Mouse (Mus musculus): Measurements from ENCODE around the gene Susd1. TPM values are rescaled to one million over a fixed set of nuclear protein-coding genes. Genes with fewer than 3 reads are reported as not detected.

The Susd1 gene
- polyA plus RNA-seq, 1 experiment: 21.3 TPM

GRCm38 (mm10) chr4:59444994-59445393 lies 6.6 kb upstream of the Susd1 start:
- peaks cover 16% of the 10 kb centered on the region for H3K4me1 ChIP-seq (ENCODE audit: control insufficient read depth, insufficient read depth, low read length)
- peak overlapping the region; percentile 90 for H3K27ac ChIP-seq (ENCODE audit: control insufficient read depth, insufficient read depth, low read depth, low read length, poor library complexity)
- WGBS: 26% methylated on average over 3 of the region's 3 CpGs
- H3K4me3 ChIP-seq (replicated peaks; ENCODE audit: control insufficient read depth, low read depth, low read length): no peak overlapping the region
- TF ChIP-seq CTCF (IDR thresholded peaks at IDR 0.05; ENCODE audit: control insufficient read depth, insufficient read depth, low read length) (no peak), POLR2A (IDR thresholded peaks at IDR 0.05; ENCODE audit: borderline replicate concordance, control insufficient read depth, low read depth, low read length) (no peak)

DNA sequence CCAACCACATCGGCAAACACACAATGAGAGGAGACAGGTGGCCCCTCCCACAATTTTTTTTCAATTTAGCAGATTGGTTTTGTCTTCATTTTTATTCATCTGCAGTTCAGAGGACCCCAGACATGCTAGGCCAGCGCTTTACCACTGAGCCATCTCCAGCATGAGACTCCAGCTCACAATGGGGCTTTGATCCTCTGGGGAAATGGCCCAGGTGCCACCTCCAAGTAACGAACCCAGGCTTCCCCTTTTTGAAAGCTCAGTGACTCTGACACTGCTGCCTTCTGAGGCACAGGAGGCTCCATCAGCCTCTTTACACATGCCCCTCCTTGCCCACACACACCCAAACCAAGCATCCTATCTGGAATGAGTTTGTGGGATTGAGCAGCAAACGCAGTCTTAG lies 5.7 kb upstream of the Susd1 start:
- no peak for TF ChIP-seq POLR2A (IDR thresholded peaks at IDR 0.05; ENCODE audit: borderline replicate concordance, control insufficient read depth, low read depth, low read length)
- TF ChIP-seq CTCF (IDR thresholded peaks at IDR 0.05; ENCODE audit: control insufficient read depth, insufficient read depth, low read length): no peak
- H3K27ac ChIP-seq (ENCODE audit: control insufficient read depth, insufficient read depth, low read depth, low read length, poor library complexity): peak overlapping the region; percentile 17; the same call in 1 of the 2 replicates
- no peak overlapping the region for H3K4me3 ChIP-seq (replicated peaks; ENCODE audit: control insufficient read depth, low read depth, low read length)
- 13% methylated on average over 4 of the region's 4 CpGs for WGBS
- peaks cover 18% of the 10 kb centered on the region for H3K4me1 ChIP-seq (ENCODE audit: control insufficient read depth, insufficient read depth, low read length)

DNA sequence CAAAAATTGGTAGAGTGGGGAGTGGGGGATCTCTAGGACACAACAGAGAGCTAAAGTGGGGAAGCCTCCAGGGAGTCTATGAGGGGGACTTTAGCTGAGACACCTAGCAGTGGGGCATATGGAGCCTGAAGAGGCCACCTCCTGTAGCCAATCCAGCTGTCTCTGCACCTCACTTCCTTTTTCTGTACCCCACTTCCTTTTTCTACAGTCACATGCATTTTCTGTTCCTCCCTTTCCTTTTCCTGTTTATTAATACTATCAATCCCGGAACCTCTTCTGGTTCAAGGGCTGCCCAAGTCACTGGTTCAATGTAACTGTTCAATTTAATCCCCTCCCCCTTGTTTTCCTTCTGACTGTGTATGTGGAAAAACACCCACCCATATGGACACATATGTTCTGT lies 2.8 kb upstream of the Susd1 start:
- peaks cover 21% of the 10 kb centered on the region for H3K4me1 ChIP-seq (ENCODE audit: control insufficient read depth, insufficient read depth, low read length)
- WGBS: 4% methylated on average over 1 of the region's 1 CpGs
- H3K27ac ChIP-seq (ENCODE audit: control insufficient read depth, insufficient read depth, low read depth, low read length, poor library complexity): peak overlapping the region; percentile 90
- TF ChIP-seq POLR2A (IDR thresholded peaks at IDR 0.05; ENCODE audit: borderline replicate concordance, control insufficient read depth, low read depth, low read length) (no peak), CTCF (IDR thresholded peaks at IDR 0.05; ENCODE audit: control insufficient read depth, insufficient read depth, low read length) (no peak)
- H3K4me3 ChIP-seq (replicated peaks; ENCODE audit: control insufficient read depth, low read depth, low read length): no peak overlapping the region

GRCm38 (mm10) chr4:59439960-59440359 lies 1.5 kb upstream of the Susd1 start:
- Histone ChIP-seq H3K4me3 (replicated peaks; ENCODE audit: control insufficient read depth, low read depth, low read length) (peak overlapping the region; percentile 58), H3K4me1 (ENCODE audit: control insufficient read depth, insufficient read depth, low read length) (peaks cover 18% of the 10 kb centered on the region), H3K27ac (ENCODE audit: control insufficient read depth, insufficient read depth, low read depth, low read length, poor library complexity) (peak overlapping the region; percentile 90)
- 5% methylated on average over 2 of the region's 2 CpGs for WGBS
- no peak for TF ChIP-seq CTCF (IDR thresholded peaks at IDR 0.05; ENCODE audit: control insufficient read depth, insufficient read depth, low read length)
- no peak for TF ChIP-seq POLR2A (IDR thresholded peaks at IDR 0.05; ENCODE audit: borderline replicate concordance, control insufficient read depth, low read depth, low read length)

- Histone ChIP-seq H3K27ac (ENCODE audit: control insufficient read depth, insufficient read depth, low read depth, low read length, poor library complexity) (peak overlapping the region; percentile 99), H3K4me3 (replicated peaks; ENCODE audit: control insufficient read depth, low read depth, low read length) (peak overlapping the region; percentile 77), H3K4me1 (ENCODE audit: control insufficient read depth, insufficient read depth, low read length) (peaks cover 15% of the 10 kb centered on the region)
- WGBS: 3% methylated on average over 5 of the region's 5 CpGs
- no peak for TF ChIP-seq CTCF (IDR thresholded peaks at IDR 0.05; ENCODE audit: control insufficient read depth, insufficient read depth, low read length)
- no peak for TF ChIP-seq POLR2A (IDR thresholded peaks at IDR 0.05; ENCODE audit: borderline replicate concordance, control insufficient read depth, low read depth, low read length)
Observed at GRCm38 (mm10) chr4:59439041-59439440, 608 bp upstream of the Susd1 start.

- WGBS: 25% methylated on average over 4 of the region's 4 CpGs
- peaks cover 15% of the 10 kb centered on the region for H3K4me1 ChIP-seq (ENCODE audit: control insufficient read depth, insufficient read depth, low read length)
Observed at GRCm38 (mm10) chr4:59435951-59436350, 2.5 kb downstream of the Susd1 start.

GRCm38 (mm10) chr4:59434039-59434438 lies 4.4 kb downstream of the Susd1 start:
- no peak overlapping the region for H3K4me3 ChIP-seq (replicated peaks; ENCODE audit: control insufficient read depth, low read depth, low read length)
- no peak overlapping the region for H3K27ac ChIP-seq (ENCODE audit: control insufficient read depth, insufficient read depth, low read depth, low read length, poor library complexity)
- WGBS: 48% methylated on average over 3 of the region's 3 CpGs
- H3K4me1 ChIP-seq (ENCODE audit: control insufficient read depth, insufficient read depth, low read length): peaks cover 9% of the 10 kb centered on the region
- TF ChIP-seq CTCF (IDR thresholded peaks at IDR 0.05; ENCODE audit: control insufficient read depth, insufficient read depth, low read length): no peak
- TF ChIP-seq POLR2A (IDR thresholded peaks at IDR 0.05; ENCODE audit: borderline replicate concordance, control insufficient read depth, low read depth, low read length): no peak

More at GRCm38 (mm10) chr4:59435951-59436350, 2.5 kb downstream of the Susd1 start:
- Histone ChIP-seq H3K27ac (ENCODE audit: control insufficient read depth, insufficient read depth, low read depth, low read length, poor library complexity) (no peak overlapping the region; the same call in 1 of the 2 replicates), H3K4me3 (replicated peaks; ENCODE audit: control insufficient read depth, low read depth, low read length) (no peak overlapping the region)
- TF ChIP-seq CTCF (IDR thresholded peaks at IDR 0.05; ENCODE audit: control insufficient read depth, insufficient read depth, low read length): no peak
- TF ChIP-seq POLR2A (IDR thresholded peaks at IDR 0.05; ENCODE audit: borderline replicate concordance, control insufficient read depth, low read depth, low read length): no peak

DNA sequence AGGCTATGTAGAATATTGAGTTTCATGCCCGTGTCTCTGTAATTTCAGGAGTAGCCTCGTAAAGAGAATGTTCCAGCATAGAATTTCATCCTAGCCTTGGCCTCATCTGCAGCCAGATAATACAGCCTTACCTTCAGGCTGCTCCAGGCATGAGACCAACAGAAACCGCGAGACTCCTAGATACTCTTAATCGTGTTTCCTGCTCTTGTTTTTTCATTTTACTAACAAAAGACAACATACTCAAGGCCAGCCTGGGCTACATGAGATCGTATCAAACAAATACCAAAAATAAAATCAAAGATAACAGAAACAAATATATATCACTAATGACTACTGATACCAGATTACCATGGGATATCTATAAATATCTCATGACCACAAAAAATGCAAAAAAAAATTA lies 9.3 kb downstream of the Susd1 start:
- no peak for TF ChIP-seq CTCF (IDR thresholded peaks at IDR 0.05; ENCODE audit: control insufficient read depth, insufficient read depth, low read length)
- WGBS: 53% methylated on average over 6 of the region's 6 CpGs
- Histone ChIP-seq H3K27ac (ENCODE audit: control insufficient read depth, insufficient read depth, low read depth, low read length, poor library complexity) (no peak overlapping the region), H3K4me1 (ENCODE audit: control insufficient read depth, insufficient read depth, low read length) (peaks cover 6% of the 10 kb centered on the region), H3K4me3 (replicated peaks; ENCODE audit: control insufficient read depth, low read depth, low read length) (no peak overlapping the region)

DNA sequence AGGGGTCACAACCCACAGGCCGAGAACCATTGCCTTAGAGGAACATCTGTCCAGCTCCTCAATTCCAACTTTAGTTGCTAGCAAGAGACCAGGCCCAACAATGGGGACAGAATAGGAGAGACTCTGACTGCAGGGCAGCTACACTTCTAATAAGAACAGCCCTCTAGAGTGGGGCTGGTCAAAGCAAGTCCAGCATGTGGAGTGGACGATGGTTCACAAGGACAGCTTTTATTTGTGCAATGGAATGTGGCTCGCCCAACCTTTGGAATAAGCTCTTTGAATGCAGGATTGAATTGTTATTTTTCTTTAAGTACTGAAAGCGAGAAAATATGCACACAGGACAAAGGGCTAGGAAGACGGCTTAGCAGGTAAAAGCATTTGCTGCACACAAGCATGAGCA lies 12.0 kb downstream of the Susd1 start:
- Histone ChIP-seq H3K27ac (ENCODE audit: control insufficient read depth, insufficient read depth, low read depth, low read length, poor library complexity) (no peak overlapping the region), H3K4me3 (replicated peaks; ENCODE audit: control insufficient read depth, low read depth, low read length) (no peak overlapping the region), H3K4me1 (ENCODE audit: control insufficient read depth, insufficient read depth, low read length) (peaks cover 4% of the 10 kb centered on the region)
- TF ChIP-seq CTCF (IDR thresholded peaks at IDR 0.05; ENCODE audit: control insufficient read depth, insufficient read depth, low read length): no peak
- no peak for TF ChIP-seq POLR2A (IDR thresholded peaks at IDR 0.05; ENCODE audit: borderline replicate concordance, control insufficient read depth, low read depth, low read length)
- WGBS: 85% methylated on average over 5 of the region's 5 CpGs
